Mouse (Mus musculus) heart, embryonic 15.5 days (tissue): ENCODE results near the gene Cd300lf. TPM values are rescaled to one million over a fixed set of nuclear protein-coding genes. Genes with fewer than 3 reads are reported as not detected.
A peak's percentile ranks its signal among the peaks of the same experiment; 100 is the strongest.

Experiments
- ATAC-seq: fragments of 200-750 bp; cut with Nextera tagmentation; replicated peaks from 2 replicates; pipeline ENCODE4 v1.8.0; 2017; ENCODE audit warnings: low read depth, moderate TSS enrichment; ENCODE audit not compliant: insufficient number of reproducible peaks, insufficient read depth, low FRiP score
- H3K27ac ChIP-seq: fragments of 300-500 bp; sonication (generic); 2 replicates; pipeline ENCODE4 v1.5.1; 2015; ENCODE audit warnings: mild to moderate bottlenecking, inconsistent platforms
- H3K27me3 ChIP-seq: fragments of 300-500 bp; sonication (generic); 2 replicates; pipeline ENCODE4 v1.6.1; 2015; ENCODE audit warnings: inconsistent platforms
- H3K36me3 ChIP-seq: fragments of 300-500 bp; sonication (generic); 2 replicates; pipeline ENCODE4 v1.6.1; 2015; ENCODE audit warnings: mild to moderate bottlenecking, inconsistent platforms
- H3K4me1 ChIP-seq: fragments of 300-500 bp; sonication (generic); replicated peaks from 2 replicates; pipeline ENCODE4 v1.6.1; 2015; ENCODE audit warnings: inconsistent platforms
- H3K4me2 ChIP-seq: fragments of 300-500 bp; sonication (generic); 2 replicates; pipeline ENCODE4 v1.6.1; 2015; ENCODE audit warnings: inconsistent platforms, mild to moderate bottlenecking, moderate library complexity
- H3K4me3 ChIP-seq: fragments of 300-500 bp; sonication (generic); 2 replicates; pipeline ENCODE4 v1.5.1; 2015; ENCODE audit warnings: mild to moderate bottlenecking, inconsistent platforms
- H3K9ac ChIP-seq: fragments of 300-500 bp; sonication (generic); 2 replicates; pipeline ENCODE4 v1.6.1; 2015; ENCODE audit warnings: mild to moderate bottlenecking, inconsistent platforms
- H3K9me3 ChIP-seq: fragments of 300-500 bp; sonication (generic); replicated peaks from 2 replicates; pipeline ENCODE4 v1.6.1; 2016; ENCODE audit warnings: inconsistent platforms
- WGBS: fragments of 180-500 bp; shearing (Covaris S2); methylation state at CpG from one replicate; pipeline ENCODE4 v1.1.7; 2015; ENCODE audit warnings: mixed read lengths; 5-methylcytosine and 5-hydroxymethylcytosine counted together
- polyA plus RNA-seq: library from polyadenylated mRNA; unstranded; fragments of >200 nt; fragmentation: Nextera tagmentation; extraction: Ambion mirVana; gene quantifications from 2 replicates; pipeline ENCODE4 v1.2.1, GENCODE M21; 2015

The Cd300lf gene
- polyA plus RNA-seq: 0.37 and 1.2 TPM in 2 replicates

DNA sequence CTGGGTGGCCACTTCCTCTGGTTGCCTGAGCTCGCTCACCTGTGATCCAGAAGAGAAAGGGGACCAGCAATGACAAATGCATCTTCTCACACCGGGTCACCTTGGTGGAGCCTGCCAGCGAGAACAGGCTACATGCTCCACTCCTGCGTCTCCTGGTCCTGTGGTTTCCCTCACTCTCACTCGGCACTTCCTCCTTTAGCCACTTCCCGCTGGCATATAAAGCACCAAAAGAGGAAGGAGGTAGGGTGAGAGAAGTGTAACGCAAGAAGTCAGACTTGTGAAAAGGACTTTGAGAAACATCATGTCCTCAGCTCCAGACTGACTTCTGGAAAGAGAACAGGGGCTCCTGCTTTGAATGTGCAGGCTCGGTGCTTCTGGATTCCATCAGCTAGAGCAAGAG is at the start of gene Cd300lf:
Cd300lf (minus strand) TSS at position 193 of the 400 bp plus-strand sequence.
- no peak for ATAC-seq
- Histone ChIP-seq H3K9me3 (no peaks in the 10 kb centered on the region), H3K27ac (no peak within 1 kb of the TSS), H3K9ac (no peak within 1 kb of the TSS), H3K4me2 (no peak within 1 kb of the TSS), H3K36me3 (no peaks in the 10 kb centered on the region), H3K4me3 (no peak within 1 kb of the TSS), H3K4me1 (no peaks in the 10 kb centered on the region), H3K27me3 (no peaks in the 10 kb centered on the region)
- WGBS: 61% methylated on average over 8 of the region's 8 CpGs

DNA sequence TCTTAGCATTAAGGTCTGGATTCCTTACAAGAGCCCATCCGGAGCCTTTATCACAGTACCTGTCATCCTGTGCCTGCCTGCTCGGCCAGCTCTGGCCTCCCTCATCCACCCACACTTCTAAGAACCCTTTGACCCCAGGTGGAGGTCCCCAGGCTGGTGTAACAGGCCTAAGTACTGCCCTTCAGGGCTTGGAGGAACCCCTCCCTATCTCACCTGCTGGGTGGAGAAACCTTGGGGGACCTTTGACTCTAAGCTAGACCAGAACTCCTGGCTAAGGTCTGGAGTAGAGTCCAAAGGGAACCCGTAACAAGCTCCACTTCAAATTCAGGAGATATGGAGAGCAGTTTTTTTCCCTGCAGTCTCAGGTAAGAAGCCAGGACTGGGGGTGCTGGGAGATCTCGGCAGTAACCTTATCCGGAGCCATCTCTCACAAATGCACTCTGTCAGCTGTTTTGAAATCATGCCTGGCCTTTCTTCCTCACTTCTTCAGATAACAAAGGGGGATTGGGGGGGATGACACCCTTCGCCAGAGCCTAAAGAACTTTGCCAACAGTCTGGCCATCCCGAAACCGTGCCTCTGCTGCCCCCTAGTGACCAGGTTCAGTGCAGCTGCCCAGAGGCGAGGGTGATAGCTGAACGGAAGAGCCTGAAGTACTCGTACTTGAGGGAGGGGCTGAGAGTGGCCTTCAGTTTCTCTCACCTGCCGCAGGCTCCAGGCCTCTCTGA is 48.3 kb upstream of the Cd300lf start:
- peaks cover 23% of the 10 kb centered on the region for H3K4me1 ChIP-seq
- no peaks in the 10 kb centered on the region for H3K27me3 ChIP-seq
- H3K4me2 ChIP-seq: no peak overlapping the region
- H3K9me3 ChIP-seq: no peaks in the 10 kb centered on the region
- no peak for ATAC-seq
- H3K36me3 ChIP-seq: no peaks in the 10 kb centered on the region
- H3K27ac ChIP-seq: no peak overlapping the region
- no peak overlapping the region for H3K4me3 ChIP-seq
- no peak overlapping the region for H3K9ac ChIP-seq
- WGBS: 15% methylated on average over 12 of the region's 12 CpGs

GRCm38 (mm10) chr11:115179881-115180280 is 46.1 kb upstream of the Cd300lf start:
- no peak for ATAC-seq
- H3K27me3 ChIP-seq: peaks cover 3% of the 10 kb centered on the region; the same call in 1 of the 2 replicates
- no peak overlapping the region for H3K27ac ChIP-seq
- no peaks in the 10 kb centered on the region for H3K36me3 ChIP-seq
- no peak overlapping the region for H3K4me3 ChIP-seq
- H3K9me3 ChIP-seq: no peaks in the 10 kb centered on the region
- peaks cover 17% of the 10 kb centered on the region; the same call in 1 of the 2 replicates for H3K4me1 ChIP-seq
- H3K9ac ChIP-seq: no peak overlapping the region
- WGBS: 74% methylated on average over 6 of the region's 6 CpGs
- no peak overlapping the region for H3K4me2 ChIP-seq

GRCm38 (mm10) chr11:115179191-115179590 is 45.4 kb upstream of the Cd300lf start:
- no peak overlapping the region for H3K4me3 ChIP-seq
- no peaks in the 10 kb centered on the region for H3K9me3 ChIP-seq
- no peak overlapping the region for H3K9ac ChIP-seq
- peaks cover 5% of the 10 kb centered on the region; the same call in 1 of the 2 replicates for H3K27me3 ChIP-seq
- ATAC-seq: no peak
- H3K27ac ChIP-seq: no peak overlapping the region
- H3K4me2 ChIP-seq: no peak overlapping the region
- peaks cover 17% of the 10 kb centered on the region; the same call in 1 of the 2 replicates for H3K4me1 ChIP-seq
- 62% methylated on average over 6 of the region's 6 CpGs for WGBS
- no peaks in the 10 kb centered on the region for H3K36me3 ChIP-seq

GRCm38 (mm10) chr11:115178766-115179165 is 45.0 kb upstream of the Cd300lf start:
- ATAC-seq: no peak
- H3K4me3 ChIP-seq: no peak overlapping the region
- peaks cover 5% of the 10 kb centered on the region; the same call in 1 of the 2 replicates for H3K27me3 ChIP-seq
- no peaks in the 10 kb centered on the region for H3K36me3 ChIP-seq
- H3K9me3 ChIP-seq: no peaks in the 10 kb centered on the region
- no peak overlapping the region for H3K27ac ChIP-seq
- WGBS: 84% methylated on average over 2 of the region's 2 CpGs
- H3K4me1 ChIP-seq: peaks cover 21% of the 10 kb centered on the region
- H3K4me2 ChIP-seq: no peak overlapping the region
- no peak overlapping the region for H3K9ac ChIP-seq

DNA sequence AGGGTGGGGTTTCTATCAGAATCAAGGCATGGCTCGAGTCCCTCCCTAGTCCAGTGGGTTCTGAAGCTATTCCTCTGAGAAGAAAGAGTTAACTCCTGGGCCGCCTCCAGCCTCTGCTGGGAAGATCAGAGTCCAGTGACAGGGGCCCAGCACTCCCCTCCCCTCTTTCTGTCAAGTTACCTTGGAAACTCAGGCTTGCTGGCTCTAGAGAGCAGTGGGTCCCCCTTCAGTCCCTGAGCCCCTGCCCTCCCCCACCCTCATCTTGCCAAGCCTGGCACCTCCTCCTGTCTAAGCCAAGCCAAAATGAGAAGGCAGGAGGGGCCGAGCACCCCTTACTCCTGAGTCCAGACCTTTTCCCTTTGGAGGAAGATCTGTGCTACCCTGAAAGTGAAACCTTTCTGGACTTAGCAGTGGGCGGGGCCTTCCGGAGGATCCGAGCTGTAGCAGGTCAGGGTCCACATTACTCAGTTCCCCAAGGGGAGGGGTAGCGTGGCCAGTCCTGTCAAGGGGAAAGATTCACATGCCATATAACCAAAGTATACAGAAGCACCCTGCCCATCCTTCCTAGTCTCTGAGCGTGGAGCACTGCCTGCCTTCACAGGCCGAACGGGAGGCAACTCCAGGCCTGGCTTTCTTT is 43.9 kb upstream of the Cd300lf start:
- Histone ChIP-seq H3K4me1 (peaks cover 31% of the 10 kb centered on the region), H3K4me3 (no peak overlapping the region), H3K4me2 (no peak overlapping the region), H3K9me3 (no peaks in the 10 kb centered on the region), H3K27ac (peak overlapping the region; percentile 39; the same call in 1 of the 2 replicates), H3K36me3 (no peaks in the 10 kb centered on the region), H3K9ac (no peak overlapping the region), H3K27me3 (peaks cover 5% of the 10 kb centered on the region; the same call in 1 of the 2 replicates)
- 58% methylated on average over 10 of the region's 10 CpGs for WGBS
- ATAC-seq: no peak

DNA sequence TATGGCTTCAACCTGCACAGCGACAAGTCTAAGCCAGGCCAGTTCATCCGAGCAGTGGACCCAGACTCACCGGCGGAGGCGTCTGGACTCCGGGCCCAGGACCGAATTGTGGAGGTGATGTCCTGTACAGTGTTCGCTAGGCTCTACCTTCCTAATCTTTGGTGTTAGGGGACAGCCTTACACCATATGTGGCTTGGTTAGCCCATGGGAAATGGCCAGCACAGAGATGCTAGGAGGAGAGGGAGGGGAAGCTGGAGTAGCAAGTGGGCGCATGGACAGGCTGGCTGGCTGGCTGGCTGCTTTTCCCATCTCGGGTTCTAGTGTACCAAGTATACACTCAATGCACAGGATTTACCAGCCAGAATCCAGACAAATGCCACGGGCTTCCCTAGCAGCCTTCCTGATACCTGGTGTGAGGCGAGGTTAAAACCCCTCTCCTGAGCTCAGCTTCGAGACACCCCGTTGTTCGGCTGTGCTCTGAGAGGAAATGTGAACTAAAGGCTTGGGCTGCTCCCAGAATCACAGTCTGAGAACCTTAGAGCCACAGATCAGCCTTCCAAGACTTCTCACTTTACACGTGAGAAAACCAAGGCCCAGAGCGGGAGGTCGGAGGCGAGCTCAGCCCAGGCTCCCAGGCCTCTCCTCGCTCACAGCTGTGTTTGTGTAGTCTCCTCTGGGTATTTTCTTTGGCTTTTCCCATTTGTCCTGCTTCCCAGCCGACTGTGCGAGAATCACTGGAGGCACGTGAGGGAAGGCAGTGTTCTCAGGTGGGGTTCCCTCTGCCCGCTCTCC is 42.8 kb upstream of the Cd300lf start:
- Histone ChIP-seq H3K36me3 (no peaks in the 10 kb centered on the region), H3K4me2 (no peak overlapping the region), H3K9me3 (no peaks in the 10 kb centered on the region), H3K4me1 (peaks cover 39% of the 10 kb centered on the region), H3K27me3 (peaks cover 9% of the 10 kb centered on the region; the same call in 1 of the 2 replicates), H3K27ac (peak overlapping the region; percentile 39; the same call in 1 of the 2 replicates), H3K4me3 (no peak overlapping the region), H3K9ac (no peak overlapping the region)
- 70% methylated on average over 24 of the region's 24 CpGs for WGBS
- no peak for ATAC-seq

- Histone ChIP-seq H3K4me3 (no peak overlapping the region), H3K36me3 (no peaks in the 10 kb centered on the region), H3K27ac (0 out of 2 replicates have a peak overlapping the region, but pooled peaks have one; percentile 34), H3K9me3 (no peaks in the 10 kb centered on the region), H3K4me2 (peak overlapping the region; percentile 15; the same call in 1 of the 2 replicates), H3K9ac (no peak overlapping the region), H3K27me3 (peaks cover 10% of the 10 kb centered on the region; the same call in 1 of the 2 replicates), H3K4me1 (peaks cover 44% of the 10 kb centered on the region)
- WGBS: 29% methylated on average over 16 of the region's 16 CpGs
- ATAC-seq: no peak
Observed at GRCm38 (mm10) chr11:115173549-115174339, 40.0 kb upstream of the Cd300lf start.

GRCm38 (mm10) chr11:115172825-115173287 is 39.1 kb upstream of the Cd300lf start:
- no peak; the same call in 1 of the 2 replicates for ATAC-seq
- Histone ChIP-seq H3K27me3 (peaks cover 10% of the 10 kb centered on the region; the same call in 1 of the 2 replicates), H3K36me3 (no peaks in the 10 kb centered on the region), H3K27ac (no peak overlapping the region), H3K4me1 (peaks cover 38% of the 10 kb centered on the region), H3K9me3 (no peaks in the 10 kb centered on the region), H3K9ac (no peak overlapping the region), H3K4me3 (no peak overlapping the region), H3K4me2 (peak overlapping the region; percentile 22)
- WGBS: 30% methylated on average over 4 of the region's 4 CpGs

DNA sequence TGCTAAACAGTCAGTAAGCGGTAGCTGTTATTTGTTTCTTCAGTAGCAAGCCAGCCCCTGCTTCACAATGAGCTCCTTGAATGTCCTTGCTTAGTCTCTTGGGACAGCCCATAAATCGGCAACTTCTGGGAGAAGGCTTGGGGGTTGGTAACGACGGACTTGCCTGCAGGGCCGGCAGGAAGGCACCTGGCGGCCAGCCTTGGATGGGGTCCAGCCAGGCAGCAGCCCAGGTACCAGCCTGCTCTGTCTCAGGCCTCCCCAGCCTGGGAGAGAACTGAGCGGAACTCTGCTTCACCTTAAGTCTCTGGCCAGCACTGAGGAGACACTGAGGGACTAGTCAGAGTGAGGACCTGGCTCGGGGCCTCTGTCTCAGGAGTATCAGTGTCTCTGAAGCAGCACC is 37.3 kb upstream of the Cd300lf start:
- Histone ChIP-seq H3K9me3 (no peaks in the 10 kb centered on the region), H3K27me3 (peaks cover 10% of the 10 kb centered on the region; the same call in 1 of the 2 replicates), H3K4me3 (no peak overlapping the region), H3K9ac (no peak overlapping the region), H3K4me1 (peaks cover 30% of the 10 kb centered on the region), H3K4me2 (no peak overlapping the region), H3K27ac (no peak overlapping the region), H3K36me3 (no peaks in the 10 kb centered on the region)
- ATAC-seq: no peak
- 54% methylated on average over 8 of the region's 8 CpGs for WGBS
